Mouse (Mus musculus): ENCODE results near the gene Sult1a1. TPM values are rescaled to one million over a fixed set of nuclear protein-coding genes. Genes with fewer than 3 reads are reported as not detected.
A peak's percentile ranks its signal among the peaks of the same experiment; 100 is the strongest.

The Sult1a1 gene
- polyA plus RNA-seq, 1 experiment from 2014 or later, result 4.4 TPM

DNA sequence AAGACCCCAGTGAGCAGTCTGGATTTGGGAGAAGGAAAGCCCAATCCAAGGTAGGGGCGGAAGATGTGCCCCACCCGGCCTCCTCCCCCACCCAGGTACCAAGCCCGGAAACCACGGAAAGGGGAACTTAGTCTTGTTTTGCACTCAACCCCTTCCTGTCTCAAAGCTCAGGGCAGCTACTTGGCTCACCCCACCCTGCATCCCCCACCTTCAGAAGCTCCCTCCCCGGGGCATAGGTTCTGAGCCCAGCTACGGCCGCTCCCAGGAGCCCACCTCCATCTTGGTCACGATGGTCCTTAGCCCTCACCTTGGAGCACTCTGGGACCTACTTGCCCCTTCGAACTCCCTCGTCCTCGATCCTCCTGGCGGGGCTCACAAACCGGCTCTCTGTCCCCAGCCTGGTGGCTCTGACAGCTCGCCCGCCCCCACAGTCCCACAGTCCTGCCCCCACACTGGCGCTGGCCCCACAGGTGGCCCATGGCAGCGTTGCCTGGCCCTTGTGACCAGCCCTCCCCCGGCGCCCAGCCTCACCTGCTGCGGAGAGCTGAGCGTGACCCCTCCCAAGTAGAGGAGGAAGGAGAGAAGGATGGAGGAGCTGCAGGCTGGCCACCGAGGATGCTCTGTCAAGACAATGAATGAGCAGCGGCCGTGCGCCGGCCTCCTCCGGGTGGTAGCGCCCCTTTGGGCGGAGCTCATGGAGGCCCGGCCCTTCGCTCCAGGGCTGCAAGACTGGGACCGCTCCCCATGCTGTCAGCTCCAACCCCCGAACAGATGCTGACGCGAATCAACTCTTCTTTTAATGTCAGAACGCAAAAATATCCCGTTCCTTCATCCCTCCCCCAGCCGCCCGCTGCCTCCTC, 28.1 kb upstream of the Sult1a1 start:
- Histone ChIP-seq H3K4me3 (peak overlapping the region; percentile 54), H3K27ac (no peak overlapping the region), H3K27me3 (peaks cover 40% of the 10 kb centered on the region), H3K9me3 (0 out of 2 replicates have a peak, but pooled peaks cover 3% of the 10 kb centered on the region), H3K9ac (peak overlapping the region; percentile 77), H3K4me2 (peak overlapping the region; percentile 98), H3K36me3 (0 out of 2 replicates have a peak, but pooled peaks cover 6% of the 10 kb centered on the region), H3K4me1 (peaks cover 20% of the 10 kb centered on the region)
- WGBS, result 2% methylated on average over 39 of the region's 39 CpGs
- peak; percentile 54 for ATAC-seq (ENCODE audit: insufficient number of reproducible peaks, insufficient read depth, low FRiP score, low TSS enrichment, low read depth)

DNA sequence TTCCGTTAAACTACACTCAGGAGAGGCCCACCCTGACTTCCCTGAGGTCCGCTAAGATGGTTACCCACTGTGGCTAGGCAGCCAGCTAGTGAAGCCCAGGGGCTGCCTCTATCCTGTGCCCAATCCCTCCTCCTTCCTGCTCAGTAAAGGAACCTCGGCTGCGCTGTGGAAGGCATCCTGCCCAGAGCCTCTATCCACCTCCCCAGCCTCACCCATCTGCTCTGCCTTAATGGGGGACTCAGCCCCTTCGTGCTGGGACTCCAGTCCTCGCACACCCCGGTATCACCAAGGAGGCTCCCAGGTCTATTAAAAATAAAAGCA, 27.5 kb upstream of the Sult1a1 start:
- WGBS, result 11% methylated on average over 7 of the region's 7 CpGs
- Histone ChIP-seq H3K9ac (peak overlapping the region; percentile 77), H3K27me3 (peaks cover 40% of the 10 kb centered on the region)

DNA sequence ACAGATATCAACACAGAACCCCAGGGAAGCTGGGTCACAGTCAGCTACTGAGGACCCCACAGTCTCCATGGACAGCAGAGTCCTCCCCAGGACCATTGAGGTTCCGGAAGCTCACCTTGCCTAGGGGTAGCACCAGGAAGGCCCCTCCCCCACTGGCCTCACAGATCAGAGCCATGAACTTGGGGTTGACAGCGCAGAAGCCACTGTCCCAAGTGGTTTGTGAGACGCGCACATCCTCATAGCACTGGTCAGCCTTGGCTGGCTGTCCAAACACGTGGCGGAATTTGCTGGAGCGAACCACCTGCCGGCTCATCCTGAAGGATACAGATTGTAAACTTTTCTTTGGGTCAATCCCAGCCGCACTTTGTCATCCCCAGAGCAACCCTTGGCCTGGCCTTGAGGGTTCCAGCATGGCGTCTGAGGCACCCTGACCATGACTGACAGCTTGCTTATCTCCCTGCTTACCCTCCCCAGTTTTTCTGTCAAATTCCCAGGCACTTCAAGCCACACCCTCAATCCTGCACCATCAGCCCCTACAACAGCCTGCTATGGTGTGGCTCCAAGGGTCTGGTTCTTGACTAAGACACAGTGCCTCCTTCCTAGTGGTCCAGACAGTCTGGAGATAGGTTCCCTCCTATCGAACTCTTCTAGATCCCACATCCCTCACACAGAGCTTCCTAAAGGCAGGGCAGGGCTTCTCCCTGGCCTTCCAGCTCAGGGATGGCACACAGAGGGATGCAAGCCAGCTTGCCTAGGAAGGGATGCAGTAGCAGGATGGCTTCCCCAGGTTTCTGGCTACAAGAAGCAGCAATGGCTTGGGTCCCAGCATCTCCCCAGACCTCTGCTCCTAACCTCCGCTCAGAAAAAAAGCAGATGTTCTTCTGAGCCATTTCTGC, 26.9 kb upstream of the Sult1a1 start:
- Histone ChIP-seq H3K27ac (no peak overlapping the region), H3K27me3 (peaks cover 40% of the 10 kb centered on the region), H3K4me1 (peaks cover 20% of the 10 kb centered on the region), H3K9me3 (no peaks in the 10 kb centered on the region), H3K4me3 (peak overlapping the region; percentile 6; the same call in 1 of the 2 replicates), H3K9ac (peak overlapping the region; percentile 77), H3K36me3 (0 out of 2 replicates have a peak, but pooled peaks cover 10% of the 10 kb centered on the region), H3K4me2 (peak overlapping the region; percentile 98)
- no peak for ATAC-seq (ENCODE audit: insufficient number of reproducible peaks, insufficient read depth, low FRiP score, low TSS enrichment, low read depth)
- WGBS, result 76% methylated on average over 12 of the region's 12 CpGs

More for the DNA sequence above, 27.5 kb upstream of the Sult1a1 start:
- peak overlapping the region; percentile 54 for H3K4me3 ChIP-seq
- 0 out of 2 replicates have a peak, but pooled peaks cover 10% of the 10 kb centered on the region for H3K36me3 ChIP-seq
- peaks cover 20% of the 10 kb centered on the region for H3K4me1 ChIP-seq
- no peaks in the 10 kb centered on the region for H3K9me3 ChIP-seq
- H3K27ac ChIP-seq, result no peak overlapping the region
- H3K4me2 ChIP-seq, result peak overlapping the region; percentile 98
- no peak for ATAC-seq (ENCODE audit: insufficient number of reproducible peaks, insufficient read depth, low FRiP score, low TSS enrichment, low read depth)

DNA sequence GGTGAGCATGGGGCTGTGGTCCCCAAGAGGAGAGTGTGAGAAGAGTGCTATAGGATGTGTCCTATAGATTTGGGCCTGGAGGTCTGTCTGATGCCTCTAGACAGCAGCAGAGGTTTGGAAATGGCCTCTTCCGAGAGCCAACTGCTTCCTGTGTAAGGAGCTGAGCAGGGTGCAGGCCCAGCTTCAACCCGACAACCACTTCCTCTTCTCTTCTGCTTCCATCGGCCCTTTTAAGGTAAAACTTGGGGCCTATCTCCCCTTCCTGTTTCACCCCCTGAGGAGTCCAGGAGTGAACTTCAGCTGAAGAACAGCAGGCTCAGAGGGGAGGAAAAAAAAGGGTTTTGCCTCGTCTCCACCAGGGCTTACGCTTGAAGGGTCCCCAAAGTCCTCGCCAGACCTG, 26.1 kb upstream of the Sult1a1 start:
- H3K9ac ChIP-seq, result no peak overlapping the region
- WGBS, result 82% methylated on average over 6 of the region's 6 CpGs
- no peaks in the 10 kb centered on the region for H3K9me3 ChIP-seq
- H3K4me3 ChIP-seq, result no peak overlapping the region
- ATAC-seq (ENCODE audit: insufficient number of reproducible peaks, insufficient read depth, low FRiP score, low TSS enrichment, low read depth), result no peak
- no peak overlapping the region for H3K4me2 ChIP-seq
- 0 out of 2 replicates have a peak, but pooled peaks cover 10% of the 10 kb centered on the region for H3K36me3 ChIP-seq
- no peak overlapping the region for H3K27ac ChIP-seq
- H3K27me3 ChIP-seq, result peaks cover 40% of the 10 kb centered on the region
- peaks cover 22% of the 10 kb centered on the region for H3K4me1 ChIP-seq

DNA sequence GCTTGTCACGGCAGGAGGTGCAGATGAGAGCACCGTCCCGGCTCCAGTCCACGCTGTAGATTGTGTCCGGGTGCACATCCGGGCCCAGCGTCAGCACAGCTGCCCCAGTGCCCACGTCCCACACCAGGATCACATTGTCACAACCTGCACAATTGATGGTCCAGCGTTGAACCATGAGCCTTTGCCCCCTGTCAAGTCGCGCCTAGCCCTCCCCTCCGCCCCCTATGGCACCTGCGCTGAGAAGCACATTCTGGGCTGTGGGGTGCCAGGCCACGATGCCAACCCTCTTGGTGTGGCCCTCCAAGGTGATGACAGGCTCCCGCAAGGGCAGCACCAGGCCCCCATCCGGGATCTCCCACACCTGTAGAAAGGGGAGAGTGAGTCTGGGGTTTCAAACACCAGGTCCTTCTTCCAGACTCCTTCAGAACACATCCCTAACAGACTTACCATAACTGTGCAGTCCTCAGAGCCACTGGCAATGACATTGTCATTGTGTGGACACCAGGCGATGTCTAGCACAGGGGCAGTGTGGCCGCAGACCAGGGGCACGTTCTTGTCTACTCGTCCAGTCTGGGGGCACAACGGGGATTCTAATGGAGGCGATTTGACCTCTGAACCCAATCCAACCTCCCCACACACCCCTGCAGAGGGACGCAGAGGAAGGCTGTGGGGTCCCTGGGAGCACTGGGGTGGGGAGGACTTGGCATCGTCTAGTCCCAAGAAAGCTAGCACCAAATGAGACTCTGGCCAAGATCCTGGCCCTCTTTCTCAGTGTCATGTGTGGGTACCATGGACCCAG, 25.5 kb upstream of the Sult1a1 start:
- ATAC-seq (ENCODE audit: insufficient number of reproducible peaks, insufficient read depth, low FRiP score, low TSS enrichment, low read depth), result no peak
- Histone ChIP-seq H3K27me3 (peaks cover 40% of the 10 kb centered on the region), H3K36me3 (0 out of 2 replicates have a peak, but pooled peaks cover 16% of the 10 kb centered on the region), H3K9ac (peak overlapping the region; percentile 49; the same call in 1 of the 2 replicates), H3K4me3 (0 out of 2 replicates have a peak overlapping the region, but pooled peaks have one; percentile 2), H3K4me1 (peaks cover 28% of the 10 kb centered on the region), H3K27ac (no peak overlapping the region), H3K4me2 (peak overlapping the region; percentile 36), H3K9me3 (no peaks in the 10 kb centered on the region)
- WGBS, result 61% methylated on average over 24 of the region's 24 CpGs

DNA sequence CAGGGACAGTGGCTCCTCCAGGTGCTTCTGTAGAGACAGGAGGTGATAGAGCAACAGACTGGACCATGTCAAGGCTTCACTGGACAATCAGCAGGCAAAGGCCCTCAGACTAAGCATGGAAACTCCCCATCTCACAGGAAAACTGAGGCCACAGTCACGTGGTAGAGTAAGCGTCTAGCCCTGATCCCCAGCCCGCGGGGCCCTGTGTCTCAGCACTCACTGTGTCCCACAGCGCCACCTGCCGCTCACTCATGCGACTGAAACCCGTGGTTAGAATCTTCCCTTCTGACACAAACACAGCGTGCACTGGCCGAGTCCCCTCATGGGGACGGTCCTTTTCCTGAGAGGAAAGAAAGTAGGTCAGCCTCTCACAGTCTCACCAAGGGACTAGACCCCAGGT, 24.8 kb upstream of the Sult1a1 start:
- 2% methylated on average over 11 of the region's 11 CpGs for WGBS
- Histone ChIP-seq H3K9me3 (no peaks in the 10 kb centered on the region), H3K4me3 (peak overlapping the region; percentile 2; the same call in 1 of the 2 replicates), H3K4me1 (peaks cover 33% of the 10 kb centered on the region), H3K4me2 (peak overlapping the region; percentile 36), H3K36me3 (0 out of 2 replicates have a peak, but pooled peaks cover 16% of the 10 kb centered on the region), H3K9ac (peak overlapping the region; percentile 49; the same call in 1 of the 2 replicates), H3K27ac (no peak overlapping the region), H3K27me3 (peaks cover 39% of the 10 kb centered on the region)
- ATAC-seq (ENCODE audit: insufficient number of reproducible peaks, insufficient read depth, low FRiP score, low TSS enrichment, low read depth), result 0 out of 2 replicates have a peak, but pooled peaks have one; percentile 41

DNA sequence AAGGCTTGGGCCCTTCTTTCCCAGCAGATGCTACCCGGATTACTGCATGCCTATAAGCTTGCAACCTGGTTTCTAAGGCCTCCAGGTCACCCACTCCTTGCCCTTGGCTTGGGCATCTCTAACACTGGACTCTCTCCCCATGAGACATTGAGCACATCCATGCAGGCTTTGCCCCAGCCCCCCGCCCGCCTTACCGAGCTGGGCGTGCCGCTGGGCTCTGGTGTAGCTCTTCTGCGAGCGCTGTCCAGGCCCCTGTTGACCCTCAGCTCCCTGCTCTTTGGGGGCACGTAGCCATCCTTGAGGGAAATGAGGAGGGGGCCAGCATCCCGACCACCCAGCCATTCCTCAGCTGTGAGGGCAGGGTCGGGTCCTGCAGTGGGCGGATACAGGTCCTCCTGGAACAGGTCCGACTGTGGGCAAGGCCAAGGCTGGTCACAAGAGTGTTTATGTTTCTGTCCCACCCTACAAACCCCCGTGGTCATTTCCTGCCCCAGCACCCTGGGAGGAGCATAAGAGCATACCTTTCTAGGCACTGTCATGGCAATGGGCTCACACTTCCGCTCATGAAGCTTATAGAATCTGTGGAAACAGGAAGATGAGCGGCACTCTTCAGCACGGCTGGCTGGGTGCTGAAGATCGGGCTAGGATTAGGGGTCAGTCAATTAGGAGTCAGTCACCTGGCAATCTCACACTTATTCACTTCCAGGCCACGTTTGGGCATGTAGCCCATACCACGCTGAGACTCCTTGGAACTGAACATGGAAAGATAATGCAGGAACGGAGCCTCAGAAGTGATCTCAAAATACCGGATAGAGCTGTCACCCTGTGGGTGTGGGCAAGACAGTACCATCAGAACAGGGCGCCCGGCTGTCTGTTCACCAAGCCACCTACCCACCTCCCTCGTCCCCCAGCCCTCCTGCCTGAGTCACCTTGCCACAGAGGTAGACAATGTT, 24.1 kb upstream of the Sult1a1 start:
- Histone ChIP-seq H3K9ac (peak overlapping the region; percentile 27; the same call in 1 of the 2 replicates), H3K27ac (no peak overlapping the region), H3K9me3 (no peaks in the 10 kb centered on the region), H3K36me3 (0 out of 2 replicates have a peak, but pooled peaks cover 16% of the 10 kb centered on the region), H3K4me2 (0 out of 2 replicates have a peak overlapping the region, but pooled peaks have one; percentile 36), H3K4me3 (no peak overlapping the region), H3K27me3 (peaks cover 32% of the 10 kb centered on the region), H3K4me1 (peaks cover 33% of the 10 kb centered on the region)
- ATAC-seq (ENCODE audit: insufficient number of reproducible peaks, insufficient read depth, low FRiP score, low TSS enrichment, low read depth), result no peak
- WGBS, result 83% methylated on average over 25 of the region's 25 CpGs

DNA sequence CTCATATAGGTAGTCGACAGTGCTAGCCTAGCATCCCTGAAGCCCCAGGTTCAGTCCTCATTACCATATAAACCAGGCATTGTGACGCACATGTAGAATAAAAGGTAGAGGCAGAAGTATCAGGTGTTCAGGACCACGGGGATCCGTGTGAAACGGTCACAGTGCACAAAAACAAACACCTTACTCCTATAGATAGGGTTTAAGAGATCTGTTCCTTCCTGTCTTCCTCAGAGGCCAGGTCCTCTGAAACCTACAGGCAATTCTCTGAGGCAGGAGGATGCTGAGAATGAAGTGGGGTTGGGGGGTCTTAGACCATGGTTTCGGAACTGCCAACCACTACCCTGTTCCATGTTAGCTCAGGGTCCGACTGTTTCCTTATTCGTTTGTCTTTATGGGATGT, 21.6 kb upstream of the Sult1a1 start:
- no peak overlapping the region for H3K9ac ChIP-seq
- no peaks in the 10 kb centered on the region for H3K9me3 ChIP-seq
- no peak overlapping the region for H3K4me2 ChIP-seq
- ATAC-seq (ENCODE audit: insufficient number of reproducible peaks, insufficient read depth, low FRiP score, low TSS enrichment, low read depth), result no peak
- H3K4me3 ChIP-seq, result no peak overlapping the region
- peaks cover 7% of the 10 kb centered on the region; the same call in 1 of the 2 replicates for H3K27me3 ChIP-seq
- H3K27ac ChIP-seq, result no peak overlapping the region
- H3K4me1 ChIP-seq, result peaks cover 34% of the 10 kb centered on the region
- 92% methylated on average over 8 of the region's 8 CpGs for WGBS
- 0 out of 2 replicates have a peak, but pooled peaks cover 16% of the 10 kb centered on the region for H3K36me3 ChIP-seq

DNA sequence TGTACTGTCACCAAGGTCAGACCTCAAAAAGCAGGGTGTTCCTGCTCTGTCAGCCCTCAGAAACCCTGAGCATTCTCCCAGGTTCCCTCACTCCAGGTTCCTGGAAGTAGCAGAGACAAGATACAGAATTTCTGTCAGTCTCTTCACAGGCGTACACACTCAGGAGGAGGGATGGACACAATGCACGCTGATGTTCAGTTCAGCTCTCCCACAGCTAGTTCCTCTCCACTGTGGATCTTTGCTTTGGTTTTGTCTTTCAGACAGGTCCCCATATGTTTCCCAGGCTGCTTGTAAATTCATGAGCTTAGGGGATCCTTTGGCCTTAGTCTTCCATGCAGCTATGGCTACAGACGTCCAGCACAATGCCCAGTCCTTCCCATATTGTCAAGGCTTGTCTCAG, 20.7 kb upstream of the Sult1a1 start:
- H3K9ac ChIP-seq, result peak overlapping the region; percentile 86
- H3K36me3 ChIP-seq, result peaks cover 23% of the 10 kb centered on the region
- peaks cover under 1% of the 10 kb centered on the region; the same call in 1 of the 2 replicates for H3K27me3 ChIP-seq
- H3K9me3 ChIP-seq, result no peaks in the 10 kb centered on the region
- H3K4me3 ChIP-seq, result peak overlapping the region; percentile 83
- no peak overlapping the region for H3K27ac ChIP-seq
- ATAC-seq (ENCODE audit: insufficient number of reproducible peaks, insufficient read depth, low FRiP score, low TSS enrichment, low read depth), result no peak
- peaks cover 34% of the 10 kb centered on the region for H3K4me1 ChIP-seq
- WGBS, result 82% methylated on average over 3 of the region's 3 CpGs
- peak overlapping the region; percentile 97 for H3K4me2 ChIP-seq

DNA sequence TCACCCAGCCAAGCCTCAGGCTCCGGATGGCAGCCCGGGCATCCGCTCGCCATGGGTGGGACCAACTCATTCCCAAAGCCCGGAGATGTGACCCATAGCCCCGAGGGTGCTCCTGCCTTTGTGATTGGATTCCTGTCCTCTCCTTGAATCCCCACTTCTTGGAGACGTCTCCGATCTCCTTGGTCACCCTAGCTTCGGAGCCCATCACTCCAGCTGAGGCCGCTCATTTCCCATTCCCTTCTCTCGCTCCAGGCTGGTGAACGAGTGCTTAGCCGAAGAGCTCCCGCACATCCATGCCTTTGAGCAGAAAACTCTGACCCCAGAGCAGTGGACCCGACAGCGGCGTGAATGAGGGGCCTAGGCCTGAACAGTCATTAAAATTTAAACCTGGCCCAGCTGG, 20.1 kb upstream of the Sult1a1 start:
- Histone ChIP-seq H3K4me1 (peaks cover 31% of the 10 kb centered on the region), H3K36me3 (peaks cover 29% of the 10 kb centered on the region), H3K9me3 (no peaks in the 10 kb centered on the region), H3K4me3 (peak overlapping the region; percentile 83), H3K4me2 (peak overlapping the region; percentile 97), H3K27ac (no peak overlapping the region), H3K27me3 (no peaks in the 10 kb centered on the region), H3K9ac (peak overlapping the region; percentile 86)
- WGBS, result 2% methylated on average over 17 of the region's 17 CpGs
- ATAC-seq (ENCODE audit: insufficient number of reproducible peaks, insufficient read depth, low FRiP score, low TSS enrichment, low read depth), result no peak

Data from embryonic facial prominence, embryonic 13.5 days (tissue).